Mouse (Mus musculus) thymus, adult 2 months (tissue): ENCODE measurements around the gene Cep68.

Experiments
- CTCF ChIP-seq: fragments of 200-500 bp; IDR thresholded peaks from 2 replicates; pipeline ENCODE4 v1.5.1; 2012; ENCODE audit warnings: mild to moderate bottlenecking, control low read depth, low read length, moderate library complexity, borderline replicate concordance; ENCODE audit not compliant: control insufficient read depth, poor library complexity, insufficient read depth; ENCODE audit errors: extremely low read depth
- POLR2A ChIP-seq: fragments of 200-500 bp; IDR thresholded peaks from 2 replicates; pipeline ENCODE4 v1.6.1; 2012; ENCODE audit warnings: mild to moderate bottlenecking, low read length, control low read depth, moderate library complexity; ENCODE audit not compliant: control insufficient read depth, poor library complexity, insufficient read depth; ENCODE audit errors: extremely low read depth

DNA sequence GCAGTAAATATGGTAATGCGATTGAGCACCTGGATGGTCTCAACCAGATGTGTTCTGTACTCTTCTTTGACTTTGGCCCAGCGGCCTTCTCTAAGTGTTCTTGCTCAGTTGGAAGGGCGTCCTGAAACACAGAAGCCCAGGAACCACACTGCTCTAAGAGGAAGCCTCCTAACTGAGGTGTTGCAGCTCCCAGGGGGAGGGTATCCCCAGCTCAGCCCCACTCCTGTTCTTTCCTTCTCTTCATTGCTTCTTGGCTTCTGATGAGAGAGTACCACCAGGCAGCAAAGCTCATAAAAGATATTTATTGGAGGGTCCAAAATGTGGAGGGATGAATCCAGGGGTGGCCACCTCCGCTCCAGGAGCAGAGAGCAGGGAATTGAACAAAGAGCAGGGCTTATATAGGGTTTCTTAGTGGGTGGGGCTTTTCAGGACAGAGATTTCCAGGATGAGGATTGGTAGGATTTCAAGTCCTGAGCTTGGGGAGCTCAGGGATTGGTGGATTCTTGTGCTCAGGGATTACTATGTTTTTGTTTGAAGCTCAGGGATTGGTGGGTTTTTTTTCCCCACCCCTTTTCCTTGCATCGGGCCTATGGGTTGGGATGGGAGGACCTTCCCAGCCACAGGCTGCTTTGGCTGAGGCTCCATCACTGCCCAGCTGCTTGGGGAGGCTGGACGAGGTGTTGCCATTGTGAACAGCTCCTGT is 1.4 kb upstream of the Cep68 start:
- TF ChIP-seq POLR2A (no peak), CTCF (no peak)
